Mouse (Mus musculus) ovary, adult 18-20 months (tissue): ENCODE data around the gene Daam2.

Experiments
- DNase-seq: peaks from one replicate; pipeline ENCODE4 v3.0.0; 2022; ENCODE audit warnings: low spot score, mixed read lengths

The Daam2 gene

GRCm38 (mm10) chr17:49531661-49532060 lies 32.5 kb downstream of the Daam2 start:
- no peak for DNase-seq

GRCm38 (mm10) chr17:49530215-49530614 lies 33.9 kb downstream of the Daam2 start:
- no peak for DNase-seq

GRCm38 (mm10) chr17:49528503-49529205 lies 35.5 kb downstream of the Daam2 start:
- DNase-seq, result no peak

- DNase-seq, result no peak
These were observed 36.1 kb downstream of the Daam2 start for GRCm38 (mm10) chr17:49528033-49528432.

GRCm38 (mm10) chr17:49526566-49526965 lies 37.6 kb downstream of the Daam2 start:
- no peak for DNase-seq

- DNase-seq, result no peak
These were observed 38.2 kb downstream of the Daam2 start for GRCm38 (mm10) chr17:49525911-49526310.

GRCm38 (mm10) chr17:49524584-49524983 lies 39.6 kb downstream of the Daam2 start:
- DNase-seq, result no peak

- no peak for DNase-seq
These were observed 41.7 kb downstream of the Daam2 start for GRCm38 (mm10) chr17:49522435-49522834.

GRCm38 (mm10) chr17:49522002-49522401 lies 42.1 kb downstream of the Daam2 start:
- no peak for DNase-seq

GRCm38 (mm10) chr17:49520674-49521073 lies 43.5 kb downstream of the Daam2 start:
- DNase-seq, result no peak

GRCm38 (mm10) chr17:49519576-49520247 lies 44.4 kb downstream of the Daam2 start:
- DNase-seq, result no peak

- DNase-seq, result no peak
These were observed 47.1 kb downstream of the Daam2 start for GRCm38 (mm10) chr17:49517091-49517490.

- no peak for DNase-seq
These were observed 48.5 kb downstream of the Daam2 start for GRCm38 (mm10) chr17:49515678-49516077.

- no peak for DNase-seq
These were observed 49.0 kb downstream of the Daam2 start for GRCm38 (mm10) chr17:49515141-49515540.

GRCm38 (mm10) chr17:49512671-49513085 lies 51.5 kb downstream of the Daam2 start:
- peak; percentile 29 for DNase-seq

- no peak for DNase-seq
These were observed 54.7 kb downstream of the Daam2 start for GRCm38 (mm10) chr17:49509431-49509830.

- no peak for DNase-seq
These were observed 60.8 kb downstream of the Daam2 start for GRCm38 (mm10) chr17:49503246-49503900.

- peak; percentile 31 for DNase-seq
These were observed 63.9 kb downstream of the Daam2 start for GRCm38 (mm10) chr17:49500234-49500633.

GRCm38 (mm10) chr17:49499635-49500034 lies 64.5 kb downstream of the Daam2 start:
- no peak for DNase-seq

- DNase-seq, result no peak
These were observed 66.0 kb downstream of the Daam2 start for GRCm38 (mm10) chr17:49498169-49498568.

GRCm38 (mm10) chr17:49493276-49493675 lies 70.9 kb downstream of the Daam2 start:
- DNase-seq, result no peak

GRCm38 (mm10) chr17:49489098-49489497 lies 75.0 kb downstream of the Daam2 start:
- DNase-seq, result no peak

GRCm38 (mm10) chr17:49484435-49484834 lies 79.7 kb downstream of the Daam2 start:
- no peak for DNase-seq
